Mouse (Mus musculus) olfactory bulb, adult 2 months (tissue): ENCODE results near the gene Drg1.

ENCODE experiments used
- CTCF ChIP-seq: fragments of 200-500 bp; IDR thresholded peaks from 2 replicates; pipeline ENCODE4 v1.5.1; 2012; ENCODE audit warnings: low read depth, mild to moderate bottlenecking, low read length, moderate library complexity; ENCODE audit not compliant: insufficient read depth
- POLR2A ChIP-seq: fragments of 200-500 bp; IDR thresholded peaks from 2 replicates; pipeline ENCODE4 v1.6.1; 2012; ENCODE audit warnings: mild to moderate bottlenecking, low read depth, low read length, moderate library complexity; ENCODE audit not compliant: insufficient read depth

GRCm38 (mm10) chr11:3265291-3266078 lies 730 bp downstream of the Drg1 start:
- TF ChIP-seq CTCF (no peak), POLR2A (no peak)
